Mouse (Mus musculus) bone marrow macrophage, adult 2 months (primary cell): ENCODE results near the gene Cpne9.

ENCODE experiments used
- CTCF ChIP-seq: IDR thresholded peaks from 2 replicates; pipeline ENCODE4 v1.5.1; 2012; ENCODE audit warnings: low read depth, mild to moderate bottlenecking, low read length, moderate library complexity
- POLR2A ChIP-seq: IDR thresholded peaks from 2 replicates; pipeline ENCODE4 v1.6.1; 2012; ENCODE audit warnings: mild to moderate bottlenecking, low read depth, low read length, borderline replicate concordance

DNA sequence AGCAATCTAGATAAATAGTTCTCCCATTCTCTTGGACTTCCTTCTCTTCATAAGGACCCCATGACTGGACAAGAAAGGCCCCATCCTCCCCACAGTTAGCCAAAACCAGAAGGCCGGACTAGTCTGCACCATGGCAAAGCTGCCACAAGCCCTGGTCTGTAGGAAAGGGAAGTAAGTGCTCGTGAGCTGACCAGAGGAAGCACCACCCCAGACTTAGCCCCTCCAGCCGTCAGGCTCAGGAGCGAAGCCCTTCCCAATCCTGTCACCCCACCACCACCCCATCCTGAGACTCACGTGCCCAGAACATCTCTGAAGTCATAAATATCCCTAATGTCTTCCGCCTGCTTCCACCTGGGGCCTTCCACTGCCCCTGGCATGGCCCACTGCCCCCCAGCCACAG, 59.5 kb downstream of the Cpne9 start:
- no peak for TF ChIP-seq CTCF
- no peak for TF ChIP-seq POLR2A
